Mouse (Mus musculus): ENCODE results near the gene Sf3a2. TPM values are rescaled to one million over a fixed set of nuclear protein-coding genes. Genes with fewer than 3 reads are reported as not detected.
A peak's percentile ranks its signal among the peaks of the same experiment; 100 is the strongest.

Gene Sf3a2
- polyA plus RNA-seq, 1 experiment from 2014 or later = 65.3 TPM

DNA sequence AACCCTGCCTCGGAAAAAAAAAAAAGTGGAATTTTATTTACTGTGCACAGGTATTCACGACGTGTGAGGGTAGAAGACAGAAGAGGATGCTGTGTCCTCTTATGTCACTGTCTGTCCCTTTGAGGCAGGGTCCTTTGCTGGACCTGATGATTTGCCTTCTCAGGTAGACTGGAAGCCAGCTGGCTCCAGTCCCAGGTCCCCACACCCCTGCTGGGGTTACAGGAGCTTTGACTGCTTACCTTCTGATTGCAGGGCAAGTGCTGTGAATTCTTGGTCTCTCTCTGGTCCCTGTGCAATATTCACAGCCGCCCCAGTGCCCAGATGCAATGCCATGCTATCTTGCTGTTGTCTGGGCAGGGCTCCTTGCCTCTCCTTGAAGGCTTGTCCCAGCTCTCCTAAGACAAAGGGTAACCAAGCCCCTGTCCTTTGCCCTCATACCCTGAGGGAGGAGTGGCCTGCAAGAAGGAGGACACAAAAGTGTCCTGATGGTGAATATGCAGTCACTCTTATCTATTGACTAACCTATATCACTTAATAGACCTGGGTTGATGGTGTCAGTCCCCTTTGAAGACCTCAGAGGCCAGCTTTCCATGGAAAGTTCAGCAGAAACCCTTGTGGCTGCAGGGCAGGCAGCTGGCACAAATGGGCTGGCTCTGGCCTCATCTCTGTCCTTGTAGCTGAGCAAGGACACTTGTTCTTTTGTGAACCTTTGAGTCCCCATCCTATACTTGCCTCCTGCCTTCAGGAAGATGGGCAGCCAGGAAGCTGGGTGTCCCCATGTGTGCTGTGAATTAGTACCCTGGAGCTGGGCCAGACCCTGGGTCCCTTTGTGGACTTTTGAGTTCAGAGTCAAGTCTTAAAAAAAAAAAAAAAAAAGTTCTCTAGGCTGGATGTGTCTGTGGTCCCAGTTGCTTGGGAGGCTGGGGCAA is 37.1 kb upstream of the Sf3a2 start:
- no peak overlapping the region for H3K9ac ChIP-seq
- no peak overlapping the region for H3K4me2 ChIP-seq (replicated peaks)
- peaks cover 15% of the 10 kb centered on the region for H3K36me3 ChIP-seq
- H3K27ac ChIP-seq = no peak overlapping the region
- H3K9me3 ChIP-seq (replicated peaks) = no peaks in the 10 kb centered on the region
- H3K4me1 ChIP-seq = peaks cover 40% of the 10 kb centered on the region
- H3K4me3 ChIP-seq = no peak overlapping the region
- H3K27me3 ChIP-seq = no peaks in the 10 kb centered on the region
- 86% methylated on average over 4 of the region's 4 CpGs for WGBS
- no peak for ATAC-seq (ENCODE audit: low FRiP score)

DNA sequence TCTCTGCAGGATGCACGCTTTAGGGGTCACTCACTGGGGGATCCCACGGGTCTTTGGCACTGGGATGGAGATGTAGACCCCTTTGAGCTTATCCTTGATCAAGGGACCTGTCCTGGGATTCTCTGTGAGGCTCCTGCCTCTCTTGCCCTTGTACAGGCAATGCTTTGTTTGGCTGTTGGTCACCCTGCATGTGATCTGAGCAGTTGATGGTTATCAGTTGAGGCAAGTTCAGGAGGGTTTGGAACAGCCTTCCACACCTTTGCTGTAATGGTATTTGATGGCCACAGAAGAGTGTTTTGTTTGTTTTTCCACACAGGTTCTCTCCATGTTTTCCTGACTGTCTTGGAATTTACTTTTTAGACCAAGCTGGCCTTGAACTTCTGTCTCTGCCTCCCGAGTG is 36.2 kb upstream of the Sf3a2 start:
- H3K9ac ChIP-seq = no peak overlapping the region
- peaks cover 30% of the 10 kb centered on the region for H3K4me1 ChIP-seq
- H3K9me3 ChIP-seq (replicated peaks) = no peaks in the 10 kb centered on the region
- ATAC-seq (ENCODE audit: low FRiP score) = no peak
- H3K4me3 ChIP-seq = no peak overlapping the region
- H3K36me3 ChIP-seq = peaks cover 25% of the 10 kb centered on the region
- 58% methylated on average over 3 of the region's 3 CpGs for WGBS
- no peaks in the 10 kb centered on the region for H3K27me3 ChIP-seq
- H3K27ac ChIP-seq = no peak overlapping the region
- H3K4me2 ChIP-seq (replicated peaks) = no peak overlapping the region

DNA sequence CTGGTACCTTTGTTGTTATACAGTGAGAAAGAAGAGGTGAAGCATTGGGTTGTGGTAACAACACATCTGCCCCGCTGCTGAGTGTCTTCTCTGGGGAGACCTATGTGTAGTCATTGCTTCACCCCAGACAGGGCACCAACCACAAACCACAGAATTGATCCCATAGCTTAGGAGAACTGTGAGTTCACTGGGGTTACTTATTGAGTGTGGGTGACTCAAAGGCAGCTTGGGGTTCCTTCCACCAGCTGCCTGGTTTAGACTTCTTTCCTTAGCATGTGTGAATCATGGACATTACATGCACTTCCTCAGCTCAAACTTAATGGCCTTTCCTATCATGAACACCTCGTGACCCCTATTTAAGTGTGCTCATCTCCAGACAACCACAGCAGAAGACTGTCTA is 34.5 kb upstream of the Sf3a2 start:
- 97% methylated on average over 2 of the region's 2 CpGs for WGBS
- H3K27me3 ChIP-seq = no peaks in the 10 kb centered on the region

DNA sequence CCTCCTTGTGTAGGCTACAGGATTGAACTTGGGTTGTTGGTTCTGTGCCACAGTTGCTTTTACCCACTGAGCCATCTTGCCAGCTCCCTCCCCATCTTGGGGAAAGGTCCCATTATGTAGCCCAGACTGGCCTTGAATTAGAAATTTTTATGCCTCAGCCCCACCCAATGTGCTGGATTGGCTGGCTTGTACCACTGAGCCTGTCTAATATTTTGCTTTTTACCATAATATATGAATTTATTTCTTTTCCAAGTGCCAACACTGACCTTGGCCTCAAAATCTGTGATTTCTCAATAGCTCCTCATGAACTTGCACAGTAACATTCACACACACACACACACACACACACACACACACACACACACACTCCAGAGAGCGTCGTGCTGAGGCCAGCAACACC is 32.3 kb upstream of the Sf3a2 start:
- H3K36me3 ChIP-seq = peaks cover 62% of the 10 kb centered on the region
- no peak overlapping the region for H3K4me2 ChIP-seq (replicated peaks)
- H3K4me1 ChIP-seq = peaks cover 5% of the 10 kb centered on the region; the same call in 1 of the 2 replicates
- no peaks in the 10 kb centered on the region for H3K27me3 ChIP-seq
- H3K4me3 ChIP-seq = no peak overlapping the region
- ATAC-seq (ENCODE audit: low FRiP score) = no peak
- 87% methylated on average over 2 of the region's 2 CpGs for WGBS
- H3K9ac ChIP-seq = no peak overlapping the region
- no peaks in the 10 kb centered on the region for H3K9me3 ChIP-seq (replicated peaks)
- no peak overlapping the region for H3K27ac ChIP-seq

More for the DNA sequence above, 34.5 kb upstream of the Sf3a2 start:
- Histone ChIP-seq H3K9ac (no peak overlapping the region), H3K4me1 (peaks cover 13% of the 10 kb centered on the region), H3K4me2 (replicated peaks) (no peak overlapping the region), H3K9me3 (replicated peaks) (no peaks in the 10 kb centered on the region), H3K27ac (no peak overlapping the region), H3K36me3 (peaks cover 40% of the 10 kb centered on the region), H3K4me3 (no peak overlapping the region)
- ATAC-seq (ENCODE audit: low FRiP score) = no peak

DNA sequence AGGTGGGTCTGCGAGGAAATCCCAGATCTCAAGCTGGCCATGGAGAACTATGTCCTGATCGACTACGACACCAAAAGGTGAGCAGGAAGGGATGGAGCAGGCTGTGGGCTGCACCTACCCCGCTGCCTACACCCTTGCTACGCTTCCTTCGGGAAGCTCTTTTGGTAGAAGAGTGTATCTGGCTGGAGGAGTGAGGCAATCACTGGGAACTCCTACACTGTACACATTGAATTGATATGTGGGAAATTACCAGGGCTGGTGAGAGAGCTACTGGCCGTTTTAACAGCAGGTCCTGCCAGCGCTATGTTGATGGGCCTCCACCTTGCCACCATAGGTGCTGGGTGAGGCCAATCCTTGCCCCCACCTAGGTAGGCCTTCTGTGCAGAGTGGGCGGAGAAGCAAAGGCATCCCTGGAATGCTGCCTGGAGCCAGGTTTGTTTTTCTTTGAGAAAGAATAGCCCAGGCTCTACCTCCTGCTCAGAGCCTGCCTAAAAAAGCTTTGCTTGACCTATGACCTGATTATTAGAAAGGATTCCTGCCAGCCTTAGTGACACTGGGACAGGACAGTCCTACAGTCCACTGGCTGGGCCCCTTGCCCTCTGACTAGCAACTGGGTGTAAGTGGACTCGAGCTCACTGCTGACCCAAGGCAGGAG is 31.7 kb upstream of the Sf3a2 start:
- no peak for ATAC-seq (ENCODE audit: low FRiP score)
- Histone ChIP-seq H3K4me2 (replicated peaks) (no peak overlapping the region), H3K27me3 (no peaks in the 10 kb centered on the region), H3K9ac (no peak overlapping the region), H3K4me3 (no peak overlapping the region), H3K4me1 (peaks cover 5% of the 10 kb centered on the region; the same call in 1 of the 2 replicates), H3K9me3 (replicated peaks) (no peaks in the 10 kb centered on the region), H3K36me3 (peaks cover 68% of the 10 kb centered on the region), H3K27ac (no peak overlapping the region)
- WGBS = 84% methylated on average over 10 of the region's 10 CpGs

DNA sequence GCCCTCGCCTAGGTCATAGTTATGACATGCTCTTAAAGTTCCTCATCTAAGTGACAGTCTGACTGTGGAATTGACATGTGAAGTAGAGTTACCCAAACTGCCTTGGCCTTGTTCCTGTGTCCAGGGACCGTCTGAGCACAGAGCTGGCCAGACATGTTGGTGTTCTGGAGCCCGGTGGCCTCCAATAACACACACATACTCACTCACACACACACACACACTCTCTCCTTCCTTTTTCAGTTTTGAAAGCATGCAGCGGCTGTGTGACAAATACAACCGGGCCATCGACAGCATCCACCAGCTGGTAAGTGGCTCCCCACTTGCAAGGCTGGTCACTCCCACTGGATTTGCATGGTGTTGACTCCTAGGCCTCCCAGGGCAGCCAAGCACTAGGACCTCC is 29.6 kb upstream of the Sf3a2 start:
- Histone ChIP-seq H3K9me3 (replicated peaks) (no peaks in the 10 kb centered on the region), H3K4me2 (replicated peaks) (no peak overlapping the region), H3K27ac (no peak overlapping the region), H3K4me3 (no peak overlapping the region), H3K36me3 (peaks cover 88% of the 10 kb centered on the region), H3K27me3 (no peaks in the 10 kb centered on the region), H3K9ac (no peak overlapping the region), H3K4me1 (no peaks in the 10 kb centered on the region)
- no peak for ATAC-seq (ENCODE audit: low FRiP score)
- 91% methylated on average over 6 of the region's 6 CpGs for WGBS

DNA sequence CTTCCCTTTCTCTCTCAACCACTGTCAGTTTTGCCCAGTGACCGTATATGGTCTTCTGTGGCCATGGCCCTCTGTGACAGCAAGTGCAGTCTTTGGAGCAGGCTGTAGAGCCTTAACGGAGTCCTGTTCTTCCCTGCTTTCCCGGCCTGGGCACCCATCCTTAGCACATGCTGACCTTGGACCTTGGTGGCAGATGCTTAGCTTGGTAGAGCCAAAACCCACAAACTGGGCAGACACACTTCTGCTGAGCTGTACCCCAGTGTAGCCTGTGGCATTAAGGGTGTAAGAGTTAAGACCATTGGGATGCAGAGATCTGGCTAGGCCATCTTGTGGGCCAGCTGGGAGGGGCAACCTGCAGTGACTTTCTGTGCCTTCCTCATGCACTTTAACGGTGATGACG is 24.2 kb upstream of the Sf3a2 start:
- H3K4me2 ChIP-seq (replicated peaks) = no peak overlapping the region
- no peak overlapping the region for H3K27ac ChIP-seq
- H3K4me3 ChIP-seq = no peak overlapping the region
- no peak overlapping the region for H3K9ac ChIP-seq
- WGBS = 93% methylated on average over 5 of the region's 5 CpGs
- H3K9me3 ChIP-seq (replicated peaks) = no peaks in the 10 kb centered on the region
- no peak for ATAC-seq (ENCODE audit: low FRiP score)
- H3K36me3 ChIP-seq = peaks cover 100% of the 10 kb centered on the region
- 0 out of 2 replicates have a peak, but pooled peaks cover 2% of the 10 kb centered on the region for H3K4me1 ChIP-seq
- no peaks in the 10 kb centered on the region for H3K27me3 ChIP-seq

DNA sequence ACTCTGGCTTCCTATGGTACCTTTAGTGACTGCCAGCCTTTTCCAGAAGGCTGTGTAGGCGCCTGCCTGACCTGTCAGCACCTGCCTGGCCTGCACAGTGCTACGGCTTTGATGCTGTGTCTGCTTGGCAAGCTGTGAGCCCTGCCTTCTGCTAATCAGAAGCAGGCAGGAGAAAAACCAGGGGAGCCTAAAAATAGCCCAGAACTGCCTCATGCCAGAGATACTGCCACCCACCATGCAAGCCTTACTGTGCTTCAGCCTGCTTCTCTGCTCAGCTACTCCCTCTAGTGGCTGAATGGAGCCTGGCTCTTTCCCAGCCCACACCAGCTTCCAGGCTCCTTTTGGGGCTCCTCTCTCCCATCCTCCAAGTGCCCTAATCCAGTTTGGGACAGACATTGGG is 23.4 kb upstream of the Sf3a2 start:
- Histone ChIP-seq H3K4me1 (0 out of 2 replicates have a peak, but pooled peaks cover 2% of the 10 kb centered on the region), H3K4me2 (replicated peaks) (no peak overlapping the region), H3K27me3 (no peaks in the 10 kb centered on the region), H3K4me3 (no peak overlapping the region), H3K9ac (0 out of 2 replicates have a peak overlapping the region, but pooled peaks have one; percentile 18), H3K36me3 (peaks cover 99% of the 10 kb centered on the region), H3K9me3 (replicated peaks) (no peaks in the 10 kb centered on the region), H3K27ac (peak overlapping the region; percentile 5; the same call in 1 of the 2 replicates)
- 70% methylated on average over 2 of the region's 2 CpGs for WGBS
- peak; percentile 50; the same call in 1 of the 2 replicates for ATAC-seq (ENCODE audit: low FRiP score)

DNA sequence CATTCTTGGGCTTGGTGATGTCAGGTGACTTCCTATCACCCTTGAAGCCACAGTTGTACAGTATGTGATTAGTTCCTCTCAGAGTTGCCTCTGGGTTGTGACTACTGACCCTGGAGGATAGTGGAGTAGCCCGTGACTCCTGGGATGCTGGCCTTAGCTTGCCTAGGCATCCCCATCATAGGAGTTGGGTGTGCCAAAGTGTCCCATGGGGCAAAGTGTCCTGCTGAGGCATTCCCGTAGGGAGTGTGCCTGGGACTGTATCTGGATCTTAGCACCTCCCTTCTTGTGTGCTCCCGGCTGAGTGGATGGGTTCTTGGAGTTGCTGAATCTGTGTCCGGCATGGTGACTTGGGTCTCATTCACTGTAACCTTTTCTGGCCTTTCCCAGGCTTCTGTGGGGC is 23.0 kb upstream of the Sf3a2 start:
- Histone ChIP-seq H3K4me2 (replicated peaks) (no peak overlapping the region), H3K4me1 (0 out of 2 replicates have a peak, but pooled peaks cover 2% of the 10 kb centered on the region), H3K27me3 (no peaks in the 10 kb centered on the region), H3K9ac (0 out of 2 replicates have a peak overlapping the region, but pooled peaks have one; percentile 3), H3K4me3 (no peak overlapping the region), H3K9me3 (replicated peaks) (no peaks in the 10 kb centered on the region), H3K27ac (no peak overlapping the region), H3K36me3 (peaks cover 99% of the 10 kb centered on the region)
- 89% methylated on average over 4 of the region's 4 CpGs for WGBS
- ATAC-seq (ENCODE audit: low FRiP score) = 0 out of 2 replicates have a peak, but pooled peaks have one; percentile 4

DNA sequence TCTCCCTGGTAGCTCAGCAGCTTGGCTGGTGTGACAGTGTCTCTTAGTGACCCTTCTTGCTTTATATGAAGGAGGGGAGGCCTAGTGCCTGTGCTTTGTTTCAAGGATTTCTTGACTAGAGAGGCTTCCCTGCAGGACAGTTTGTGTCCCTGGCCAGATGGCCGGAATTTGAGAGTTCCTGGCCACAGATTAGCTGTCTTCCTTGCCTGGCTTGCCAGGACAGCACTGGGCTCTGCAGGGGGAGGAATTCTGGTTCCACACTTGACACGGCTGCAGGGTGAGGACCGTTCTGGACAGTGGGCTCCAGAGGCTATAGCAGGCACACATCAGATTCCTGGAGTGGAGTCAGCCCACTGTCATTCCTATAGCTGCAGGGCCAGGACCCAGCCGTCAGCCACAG is 22.3 kb upstream of the Sf3a2 start:
- 96% methylated on average over 4 of the region's 4 CpGs for WGBS
- ATAC-seq (ENCODE audit: low FRiP score) = no peak
- Histone ChIP-seq H3K4me2 (replicated peaks) (no peak overlapping the region), H3K9ac (no peak overlapping the region), H3K9me3 (replicated peaks) (no peaks in the 10 kb centered on the region), H3K27ac (no peak overlapping the region), H3K27me3 (no peaks in the 10 kb centered on the region), H3K4me1 (0 out of 2 replicates have a peak, but pooled peaks cover 2% of the 10 kb centered on the region), H3K36me3 (peaks cover 97% of the 10 kb centered on the region), H3K4me3 (no peak overlapping the region)

DNA sequence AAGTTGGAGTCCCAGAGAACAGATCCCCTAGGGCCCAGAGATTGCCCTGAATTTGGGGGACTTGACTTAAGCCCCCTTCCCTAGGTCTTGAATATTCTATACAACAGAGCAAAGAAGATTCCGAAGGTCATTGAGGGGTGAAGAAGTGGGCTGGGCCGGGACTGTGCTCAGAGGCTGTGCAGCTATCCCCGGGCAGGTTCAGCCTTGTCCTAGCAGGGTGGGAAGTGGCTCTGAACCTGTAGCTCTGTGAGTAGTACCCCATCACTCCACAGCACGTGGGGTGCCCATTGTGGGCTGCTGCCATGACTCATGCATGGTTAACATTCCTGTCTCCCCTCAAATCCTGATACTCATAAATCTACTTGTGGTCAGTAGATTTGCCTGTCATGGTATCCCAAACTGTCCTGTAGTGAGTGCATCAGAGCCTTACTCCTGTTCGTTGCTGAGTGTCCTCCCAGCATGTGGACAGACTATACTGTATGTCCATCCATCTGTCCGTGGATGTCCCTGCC is 21.6 kb upstream of the Sf3a2 start:
- Histone ChIP-seq H3K27me3 (no peaks in the 10 kb centered on the region), H3K4me2 (replicated peaks) (no peak overlapping the region), H3K9ac (no peak overlapping the region), H3K4me1 (0 out of 2 replicates have a peak, but pooled peaks cover 2% of the 10 kb centered on the region), H3K27ac (no peak overlapping the region), H3K9me3 (replicated peaks) (no peaks in the 10 kb centered on the region), H3K4me3 (no peak overlapping the region), H3K36me3 (peaks cover 97% of the 10 kb centered on the region)
- ATAC-seq (ENCODE audit: low FRiP score) = no peak
- WGBS = 87% methylated on average over 6 of the region's 6 CpGs

DNA sequence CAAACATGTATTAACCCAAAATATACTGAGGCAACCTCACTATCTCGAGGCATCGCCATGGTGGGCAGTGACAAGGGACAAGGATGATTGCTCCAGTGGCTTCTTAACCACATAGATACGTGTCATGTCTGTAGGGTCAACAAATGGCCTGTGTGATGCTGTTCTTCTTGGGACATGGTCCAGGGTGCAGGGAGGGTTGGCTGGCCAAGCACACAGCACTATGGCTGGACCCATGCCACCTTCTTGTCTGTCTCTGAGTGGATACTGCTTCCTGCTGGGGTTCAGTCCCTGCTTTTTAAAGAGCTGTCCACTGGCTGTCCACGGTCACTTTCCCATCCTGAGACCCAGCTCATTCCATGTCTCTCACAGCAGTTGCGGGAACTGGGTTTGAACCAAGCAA is 20.9 kb upstream of the Sf3a2 start:
- ATAC-seq (ENCODE audit: low FRiP score) = no peak
- H3K4me2 ChIP-seq (replicated peaks) = no peak overlapping the region
- 0 out of 2 replicates have a peak, but pooled peaks cover 2% of the 10 kb centered on the region for H3K4me1 ChIP-seq
- 96% methylated on average over 5 of the region's 5 CpGs for WGBS
- peaks cover 97% of the 10 kb centered on the region for H3K36me3 ChIP-seq
- no peaks in the 10 kb centered on the region for H3K27me3 ChIP-seq
- no peak overlapping the region for H3K27ac ChIP-seq
- no peaks in the 10 kb centered on the region for H3K9me3 ChIP-seq (replicated peaks)
- H3K9ac ChIP-seq = no peak overlapping the region
- no peak overlapping the region for H3K4me3 ChIP-seq
